Mouse (Mus musculus): ENCODE data around the gene Rbm31y.
"Not testable (repeated sequence)": the region's sequence is repeated elsewhere in the genome, so short reads cannot be mapped to it uniquely, and the experiment has no call there.

Gene Rbm31y

DNA sequence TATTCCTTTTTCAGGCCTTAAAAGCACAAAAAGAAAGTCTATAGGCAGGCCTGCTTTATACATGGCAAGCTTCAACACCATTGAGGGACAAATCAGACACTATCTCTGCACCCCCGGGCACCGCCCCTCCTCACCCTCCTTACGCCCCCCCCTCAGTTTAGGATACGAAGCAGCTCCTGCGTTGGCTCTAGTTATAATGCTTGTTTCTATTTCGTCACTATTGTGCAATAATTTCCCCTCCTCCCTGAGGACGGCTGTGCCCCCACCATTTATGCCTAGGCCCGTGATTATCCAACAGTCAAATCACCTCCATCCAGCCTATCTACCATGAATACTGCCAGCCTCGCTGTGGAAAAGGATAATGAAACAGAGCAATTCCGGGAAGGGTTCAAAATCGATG is at the start of gene Rbm31y:
Rbm31y (plus strand) TSS at position 301 of the 400 bp plus-strand sequence.
- DNase-seq, result not testable (repeated sequence)
